Mouse (Mus musculus) hindbrain, postnatal 0 days (tissue): ENCODE data around the gene Olfr61. TPM values are rescaled to one million over a fixed set of nuclear protein-coding genes. Genes with fewer than 3 reads are reported as not detected.
"Not testable (repeated sequence)": the region's sequence is repeated elsewhere in the genome, so short reads cannot be mapped to it uniquely, and the experiment has no call there.

ENCODE experiments used
- ATAC-seq: fragments of 200-750 bp; cut with Nextera tagmentation; 2 replicates; pipeline ENCODE4 v1.8.0; 2017; ENCODE audit warnings: mild to moderate bottlenecking, moderate TSS enrichment, moderate library complexity
- DNase-seq: peaks from one replicate; pipeline ENCODE4 v3.0.0-alpha.2; 2015; ENCODE audit warnings: low spot score
- H3K27ac ChIP-seq: fragments of 300-500 bp; sonication (generic); 2 replicates; pipeline ENCODE4 v1.5.1; 2014; ENCODE audit warnings: mild to moderate bottlenecking
- H3K27me3 ChIP-seq: fragments of 300-500 bp; sonication (generic); 2 replicates; pipeline ENCODE4 v1.6.1; 2014; ENCODE audit warnings: low read length, mixed read lengths; ENCODE audit not compliant: insufficient read depth
- H3K36me3 ChIP-seq: fragments of 300-500 bp; sonication (generic); 2 replicates; pipeline ENCODE4 v1.6.1; 2014; ENCODE audit warnings: low read length, mixed read lengths; ENCODE audit not compliant: insufficient read depth
- H3K4me1 ChIP-seq: fragments of 300-500 bp; sonication (generic); 2 replicates; pipeline ENCODE4 v1.6.1; 2014; ENCODE audit warnings: antibody characterized with exemption, low read length, mixed read lengths; ENCODE audit not compliant: insufficient read depth
- H3K4me2 ChIP-seq: fragments of 300-500 bp; sonication (generic); 2 replicates; pipeline ENCODE4 v1.6.1; 2014; ENCODE audit warnings: low read depth, mild to moderate bottlenecking, low read length, moderate library complexity, mixed read lengths
- H3K4me3 ChIP-seq: fragments of 300-500 bp; sonication (generic); 2 replicates; pipeline ENCODE4 v1.5.1; 2014; ENCODE audit warnings: low read length
- H3K9ac ChIP-seq: fragments of 300-500 bp; sonication (generic); replicated peaks from 2 replicates; pipeline ENCODE4 v1.6.1; 2014; ENCODE audit warnings: mild to moderate bottlenecking, low read length, moderate library complexity, mixed read lengths
- H3K9me3 ChIP-seq: fragments of 300-500 bp; sonication (generic); 2 replicates; pipeline ENCODE4 v1.6.1; 2016; ENCODE audit warnings: low read length, mixed read lengths
- CTCF ChIP-seq: IDR thresholded peaks from 2 replicates; pipeline ENCODE4 v1.5.1; 2016; ENCODE audit warnings: antibody characterized with exemption, control low read depth, low read depth
- WGBS: fragments of 180-500 bp; shearing (Covaris S2); extraction: QIAGEN DNeasy Blood & Tissue Kit; methylation state at CpG from one replicate; pipeline ENCODE4 v1.1.7; 2014; 5-methylcytosine and 5-hydroxymethylcytosine counted together
- polyA plus RNA-seq: library from polyadenylated mRNA; unstranded; fragments of >200 nt; fragmentation: Nextera tagmentation; extraction: Ambion mirVana; gene quantifications from 2 replicates; pipeline ENCODE4 v1.2.1, GENCODE M21; 2015
- total RNA-seq: library from RNA; depleted of rRNA; stranded (reverse); fragments of >200 nt; gene quantifications from 2 replicates; pipeline ENCODE4 v1.2.3, GENCODE M21; 2014; rRNA removed

The Olfr61 gene
- not detected in 2 replicates for total RNA-seq
- not detected in 2 replicates for polyA plus RNA-seq

DNA sequence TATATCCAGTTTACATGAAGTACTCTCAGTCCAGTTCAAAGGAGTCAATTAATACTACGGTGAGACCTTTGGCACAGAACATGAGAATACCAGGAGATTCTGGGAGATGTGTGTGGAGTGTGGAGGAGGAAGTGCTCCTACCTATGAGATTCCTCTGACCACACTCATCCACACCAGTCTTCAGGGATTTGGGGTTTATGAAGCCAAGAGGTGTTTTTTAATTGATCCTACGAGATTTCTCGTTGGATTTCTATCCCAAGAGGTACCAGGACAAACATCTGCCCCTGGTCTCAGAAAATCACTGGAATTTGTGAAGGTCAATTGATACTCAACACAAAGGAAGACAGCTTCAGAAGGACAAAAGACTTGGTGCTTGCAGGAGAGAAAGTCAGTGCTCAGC, at the start of gene Olfr61:
TSS of gene Olfr61 (plus strand) at position 301 of the 400 bp plus-strand sequence.
- not testable (repeated sequence) for H3K36me3 ChIP-seq, H3K9me3 ChIP-seq, H3K4me1 ChIP-seq, H3K9ac ChIP-seq, ATAC-seq, H3K4me3 ChIP-seq, DNase-seq, H3K27ac ChIP-seq, H3K27me3 ChIP-seq, H3K4me2 ChIP-seq
- WGBS: 88% methylated on average over 3 of the region's 3 CpGs

DNA sequence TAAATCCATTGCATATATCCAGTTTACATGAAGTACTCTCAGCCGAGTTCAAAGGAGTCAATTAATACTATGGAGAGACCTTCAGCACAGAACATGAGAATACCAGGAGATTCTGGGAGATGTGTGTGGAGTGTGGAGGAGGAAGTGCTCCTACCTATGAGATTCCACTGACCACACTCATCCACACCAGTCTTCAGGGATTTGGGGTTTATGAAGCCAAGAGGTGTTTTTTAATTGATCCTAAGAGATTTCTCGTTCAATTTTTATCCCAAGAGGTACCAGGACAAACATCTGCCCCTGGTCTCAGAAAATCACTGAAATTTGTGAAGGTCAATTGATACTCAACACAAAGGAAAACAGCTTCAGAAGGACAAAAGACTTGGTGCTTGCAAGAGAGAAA, 27.8 kb upstream of the Olfr61 start, which contains the start of gene Olfr46:
TSS of gene Olfr46 (plus strand) at position 301 of the 400 bp plus-strand sequence.
- H3K27ac ChIP-seq, DNase-seq, H3K27me3 ChIP-seq, H3K9ac ChIP-seq, H3K9me3 ChIP-seq, H3K36me3 ChIP-seq, H3K4me2 ChIP-seq, H3K4me1 ChIP-seq, ATAC-seq, H3K4me3 ChIP-seq: not testable (repeated sequence)
- WGBS: 84% methylated on average over 2 of the region's 2 CpGs

DNA sequence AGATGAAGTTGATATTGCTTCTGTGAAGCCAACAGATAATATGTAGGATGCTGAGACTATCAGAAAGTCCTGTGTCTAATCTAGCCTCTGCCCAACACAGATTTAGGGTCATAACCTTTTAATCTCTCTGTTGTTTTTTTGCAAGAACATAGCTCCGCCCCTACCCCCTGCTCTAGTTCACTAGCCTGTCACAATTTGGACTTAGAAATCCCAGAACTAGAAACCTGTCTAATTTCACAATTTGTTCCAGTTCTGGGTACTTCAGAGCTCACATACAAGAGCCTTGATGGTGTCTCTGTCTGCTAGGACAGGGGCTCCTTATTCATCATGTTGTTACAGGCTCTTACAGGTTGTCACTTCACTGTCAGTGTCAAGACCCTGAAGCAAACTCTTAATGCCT, 1.8 kb downstream of the Olfr61 start:
- no peak overlapping the region for H3K27ac ChIP-seq
- no peak overlapping the region for H3K4me3 ChIP-seq
- H3K9me3 ChIP-seq: no peaks in the 10 kb centered on the region
- ATAC-seq (no peak), DNase-seq (no peak)
- no peaks in the 10 kb centered on the region for H3K4me1 ChIP-seq
- no peak for TF ChIP-seq CTCF
- no peak overlapping the region for H3K9ac ChIP-seq
- no peaks in the 10 kb centered on the region for H3K36me3 ChIP-seq
- H3K27me3 ChIP-seq: no peaks in the 10 kb centered on the region
- no peak overlapping the region for H3K4me2 ChIP-seq
- WGBS: 85% methylated on average over 1 of the region's 1 CpGs

DNA sequence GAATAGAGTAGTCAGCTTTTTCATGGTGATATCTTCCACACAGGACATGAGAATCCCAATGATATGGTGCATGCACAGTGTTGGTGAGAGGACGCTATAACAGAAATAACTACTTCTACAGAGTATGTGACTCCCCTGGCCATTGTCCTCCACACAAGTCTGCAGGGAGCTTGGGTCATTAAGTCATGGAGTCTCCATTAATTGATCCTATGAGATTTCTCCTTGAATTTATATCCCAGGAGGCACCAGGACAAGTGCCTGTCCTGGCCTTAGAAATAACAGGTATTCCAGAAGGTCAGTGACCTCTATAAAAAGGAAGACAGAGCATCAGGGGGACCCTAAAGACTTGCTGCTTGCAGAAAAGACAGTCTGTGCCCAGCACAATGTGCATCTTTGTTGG, 17.4 kb downstream of the Olfr61 start, which contains the start of gene Olfr53:
TSS of gene Olfr53 (plus strand) at position 301 of the 400 bp plus-strand sequence.
- Histone ChIP-seq H3K9me3 (no peaks in the 10 kb centered on the region), H3K9ac (no peak within 1 kb of the TSS), H3K4me3 (no peak within 1 kb of the TSS), H3K4me2 (no peak within 1 kb of the TSS), H3K27me3 (no peaks in the 10 kb centered on the region), H3K36me3 (no peaks in the 10 kb centered on the region), H3K27ac (no peak within 1 kb of the TSS), H3K4me1 (no peaks in the 10 kb centered on the region)
- TF ChIP-seq CTCF: no peak
- WGBS: 92% methylated on average over 1 of the region's 1 CpGs
- DNase-seq: no peak
- no peak for ATAC-seq

DNA sequence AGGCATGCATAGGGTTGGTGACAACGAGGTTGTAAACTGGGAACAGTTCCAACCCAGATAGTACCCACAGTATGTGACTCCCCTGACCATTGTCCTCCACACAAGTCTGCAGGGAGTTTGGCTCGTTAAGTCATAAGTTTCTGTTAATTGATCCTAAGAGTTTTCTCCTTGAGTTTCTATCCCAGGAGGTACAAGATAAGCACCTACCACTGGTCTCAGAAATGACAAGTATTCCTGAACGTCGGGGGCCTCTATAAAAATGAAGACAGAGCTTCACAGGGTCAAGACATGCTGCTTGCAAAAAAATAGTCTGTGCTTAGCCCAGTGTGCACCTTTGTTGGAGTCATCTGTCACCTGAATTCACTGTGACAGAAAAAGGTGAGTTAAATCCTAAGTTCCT, 30.9 kb downstream of the Olfr61 start, which contains the start of gene Olfr539:
TSS of gene Olfr539 (plus strand) at position 301 of the 400 bp plus-strand sequence.
- no peak for TF ChIP-seq CTCF
- ATAC-seq: no peak
- H3K4me1 ChIP-seq: no peaks in the 10 kb centered on the region
- DNase-seq: no peak
- no peaks in the 10 kb centered on the region for H3K9me3 ChIP-seq
- no peak within 1 kb of the TSS for H3K4me3 ChIP-seq
- no peak within 1 kb of the TSS for H3K4me2 ChIP-seq
- H3K9ac ChIP-seq: no peak within 1 kb of the TSS
- no peaks in the 10 kb centered on the region for H3K36me3 ChIP-seq
- H3K27me3 ChIP-seq: no peaks in the 10 kb centered on the region
- WGBS: 68% methylated on average over 4 of the region's 4 CpGs
- no peak within 1 kb of the TSS for H3K27ac ChIP-seq

DNA sequence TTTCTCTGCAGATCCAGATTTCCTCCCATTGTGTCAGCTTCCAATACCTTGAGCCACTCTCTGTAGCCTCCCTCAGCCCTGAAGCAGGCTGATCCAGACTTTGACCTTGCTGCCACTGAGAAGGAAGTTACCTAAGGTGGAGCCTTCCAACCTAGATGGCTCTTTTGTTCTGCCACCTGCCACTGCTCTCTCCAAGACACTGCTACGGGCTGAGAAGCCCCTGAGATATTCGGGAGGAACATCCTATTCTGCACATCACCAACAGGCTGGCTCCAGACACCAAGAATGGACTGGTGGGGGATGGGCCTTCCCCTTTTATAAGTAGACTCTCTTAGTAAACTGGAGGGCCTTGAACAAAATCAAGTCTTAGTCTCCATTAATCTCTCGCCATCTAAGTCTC, 41.9 kb downstream of the Olfr61 start:
- not testable (repeated sequence) for ATAC-seq
- 87% methylated on average over 3 of the region's 3 CpGs for WGBS

DNA sequence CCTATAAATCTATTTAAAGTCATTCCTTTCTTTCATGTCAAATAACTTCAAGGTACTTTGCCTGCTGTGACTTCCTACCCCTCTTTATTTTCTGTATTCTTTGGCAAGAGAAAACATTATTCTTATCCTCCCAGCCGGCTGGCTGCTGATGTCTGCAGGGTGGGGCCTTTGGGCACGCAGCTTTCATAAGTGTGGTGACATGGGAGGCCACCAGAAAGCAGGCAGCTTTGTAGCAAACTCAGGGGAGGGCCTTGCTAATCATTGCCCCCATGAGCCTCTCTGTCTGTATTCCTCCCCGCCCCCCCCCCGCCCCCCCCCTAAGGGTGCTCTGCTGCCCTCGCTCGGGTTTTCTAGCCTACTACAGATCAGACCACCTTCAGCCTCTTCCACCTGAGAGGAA, 47.1 kb downstream of the Olfr61 start:
- no peaks in the 10 kb centered on the region for H3K4me1 ChIP-seq
- H3K9me3 ChIP-seq: peaks cover 7% of the 10 kb centered on the region; the same call in 1 of the 2 replicates
- peak overlapping the region; percentile 18; the same call in 1 of the 2 replicates for H3K4me3 ChIP-seq
- ATAC-seq (0 out of 2 replicates have a peak, but pooled peaks have one; percentile 55), DNase-seq (peak; percentile 2)
- no peak overlapping the region for H3K27ac ChIP-seq
- H3K27me3 ChIP-seq: no peaks in the 10 kb centered on the region
- H3K36me3 ChIP-seq: no peaks in the 10 kb centered on the region
- no peak overlapping the region for H3K9ac ChIP-seq
- H3K4me2 ChIP-seq: peak overlapping the region; percentile 40
- 4% methylated on average over 5 of the region's 6 CpGs for WGBS
- TF ChIP-seq CTCF: no peak

More for the DNA sequence above, 41.9 kb downstream of the Olfr61 start:
- H3K9me3 ChIP-seq, H3K36me3 ChIP-seq, H3K4me2 ChIP-seq, H3K27ac ChIP-seq, DNase-seq, H3K27me3 ChIP-seq, H3K9ac ChIP-seq, H3K4me1 ChIP-seq, H3K4me3 ChIP-seq: not testable (repeated sequence)

DNA sequence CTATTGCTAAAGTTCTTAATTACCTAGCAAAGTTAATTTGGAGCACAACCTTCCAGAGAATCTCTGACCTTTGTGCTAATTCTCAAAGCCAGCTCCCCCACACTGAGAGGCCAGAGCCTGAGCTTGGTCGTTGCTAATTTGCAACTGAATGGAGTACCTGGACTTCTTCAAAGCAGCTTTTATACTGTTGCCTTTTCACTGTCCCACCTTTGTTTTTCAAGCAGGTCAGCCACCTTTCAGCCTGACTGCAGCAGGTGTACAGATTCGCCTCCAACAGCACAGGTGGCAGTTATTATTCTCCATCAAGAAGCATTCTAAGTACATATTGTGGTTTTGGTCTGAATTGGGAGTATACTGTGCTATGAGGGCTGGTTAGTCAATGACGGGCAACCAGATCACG, 50.8 kb downstream of the Olfr61 start:
- not testable (repeated sequence) for H3K27ac ChIP-seq, H3K4me2 ChIP-seq, H3K9me3 ChIP-seq, H3K9ac ChIP-seq, H3K27me3 ChIP-seq, H3K4me3 ChIP-seq, H3K4me1 ChIP-seq, DNase-seq, ATAC-seq, H3K36me3 ChIP-seq
- 65% methylated on average over 4 of the region's 4 CpGs for WGBS
